Mouse (Mus musculus): ENCODE data around the gene Pnp2. TPM values are rescaled to one million over a fixed set of nuclear protein-coding genes. Genes with fewer than 3 reads are reported as not detected.
A peak's percentile ranks its signal among the peaks of the same experiment; 100 is the strongest.
"Not testable (repeated sequence)": the region's sequence is repeated elsewhere in the genome, so short reads cannot be mapped to it uniquely, and the experiment has no call there.

Gene Pnp2
- 1 to 10 TPM in 1 of 2 experiments, under 1 TPM in 1; 0.69 to 1.1 TPM for total RNA-seq (2021)

- intact Hi-C loops (cut with DNase I): loop anchor here (5.0 kb wide), 1 partner anchor 106 kb away; no protein-coding TSS in a partner anchor
- DNase-seq: peak; percentile 62 to 66
These were observed at the start of gene Pnp2 for GRCm38 (mm10) chr14:50955942-50956508. Pnp2 (plus strand) TSS chr14:50955992.

- intact Hi-C loops (cut with DNase I): no loop called here
- DNase-seq: no peak
These were observed 47.7 kb upstream of the Pnp2 start for GRCm38 (mm10) chr14:50908126-50908525.

GRCm38 (mm10) chr14:50911356-50911755 lies 44.4 kb upstream of the Pnp2 start:
- no peak for DNase-seq
- intact Hi-C loops (cut with DNase I): no loop called here

- DNase-seq: not testable (repeated sequence)
- intact Hi-C loops (cut with DNase I): loop anchor here (10.0 kb wide), 1 partner anchor 119 kb away; the partner anchor contains the start of genes Ccnb1ip1 and Parp2
These were observed 32.4 kb upstream of the Pnp2 start for GRCm38 (mm10) chr14:50923437-50923836.

- peak; percentile 97 for DNase-seq
- intact Hi-C loops (cut with DNase I): loop anchor here (10.0 kb wide), 1 partner anchor 120 kb away; the partner anchor contains the start of genes Ccnb1ip1 and Parp2
These were observed 31.3 kb upstream of the Pnp2 start, which contains the start of the genes Osgep and Apex1 for GRCm38 (mm10) chr14:50924281-50925064. Osgep (minus strand) TSS chr14:50924893. Apex1 (plus strand) TSS chr14:50924968.

- peak in 1 of 2 experiments; percentile 15 for DNase-seq
- intact Hi-C loops (cut with DNase I): loop anchor here (10.0 kb wide), 1 partner anchor 121 kb away; the partner anchor contains the start of genes Ccnb1ip1 and Parp2
These were observed 30.5 kb upstream of the Pnp2 start for GRCm38 (mm10) chr14:50925111-50925920.

GRCm38 (mm10) chr14:50927366-50927765 lies 28.4 kb upstream of the Pnp2 start:
- no peak for DNase-seq
- intact Hi-C loops (cut with DNase I): loop anchor here (10.0 kb wide), 1 partner anchor 123 kb away; the partner anchor contains the start of genes Ccnb1ip1 and Parp2

- peak in 1 of 2 experiments; percentile 16 for DNase-seq
- intact Hi-C loops (cut with DNase I): loop anchor here (2.0 to 10.0 kb wide), 3 partner anchors 15 to 132 kb away; partner anchors contain the start of genes Ccnb1ip1, Gm49342 and Parp2
These were observed 25.8 kb upstream of the Pnp2 start for GRCm38 (mm10) chr14:50929951-50930350.

GRCm38 (mm10) chr14:50930377-50930753 lies 25.4 kb upstream of the Pnp2 start:
- intact Hi-C loops (cut with DNase I): loop anchor here (2.0 to 5.0 kb wide), 2 partner anchors 14 to 132 kb away; partner anchors contain the start of gene Gm49342
- DNase-seq: peak in 1 of 2 experiments; percentile 47

GRCm38 (mm10) chr14:50930754-50931492 lies 24.9 kb upstream of the Pnp2 start, which contains the start of the genes Pip4p1 and Pnp:
Pip4p1 (minus strand) TSS chr14:50930856.
Pnp (plus strand) TSS chr14:50931082.
- peak; percentile 99 to 100 for DNase-seq
- intact Hi-C loops (cut with DNase I): loop anchor here (2.0 to 5.0 kb wide), 2 partner anchors 14 to 131 kb away; partner anchors contain the start of gene Gm49342

- DNase-seq: peak in 1 of 2 experiments; percentile 9
- intact Hi-C loops (cut with DNase I): loop anchor here (2.0 to 5.0 kb wide), 2 partner anchors 13 to 131 kb away; partner anchors contain the start of gene Gm49342
These were observed 24.2 kb upstream of the Pnp2 start for GRCm38 (mm10) chr14:50931493-50932020.

- intact Hi-C loops (cut with DNase I): no loop called here
- DNase-seq: no peak
These were observed 19.1 kb upstream of the Pnp2 start for GRCm38 (mm10) chr14:50936649-50937048.

GRCm38 (mm10) chr14:50938119-50938908 lies 17.5 kb upstream of the Pnp2 start:
- intact Hi-C loops (cut with DNase I): no loop called here
- DNase-seq: no peak

GRCm38 (mm10) chr14:50938940-50939339 lies 16.9 kb upstream of the Pnp2 start:
- no peak for DNase-seq
- intact Hi-C loops (cut with DNase I): no loop called here

- intact Hi-C loops (cut with DNase I): loop anchor here (2.0 to 5.0 kb wide), 2 partner anchors 13 to 68 kb away; partner anchors contain the start of genes Pip4p1 and Pnp
- peak; percentile 97 for DNase-seq
These were observed 11.7 kb upstream of the Pnp2 start, which contains the start of gene Gm49342 for GRCm38 (mm10) chr14:50943932-50944667. Gm49342 (plus strand) TSS chr14:50944517.

GRCm38 (mm10) chr14:50944668-50945033 lies 11.1 kb upstream of the Pnp2 start:
- intact Hi-C loops (cut with DNase I): loop anchor here (2.0 to 5.0 kb wide), 2 partner anchors 14 to 68 kb away; partner anchors contain the start of genes Pip4p1 and Pnp
- not testable (repeated sequence) for DNase-seq

- DNase-seq: not testable (repeated sequence)
- intact Hi-C loops (cut with DNase I): loop anchor here (2.0 kb wide), 1 partner anchor 14 kb away; the partner anchor contains the start of genes Pip4p1 and Pnp
These were observed 10.7 kb upstream of the Pnp2 start for GRCm38 (mm10) chr14:50945081-50945480.
